24 mouse cellular contexts compared by ENCODE assay signal in genomic region chr6:115958445-115958844, GRCm38 (mm10). TPM values are rescaled to one million over a fixed set of nuclear protein-coding genes. Genes with fewer than 3 reads are reported as not detected.
DNase-seq lines count a peak whose midpoint lies in the region; ATAC-seq and TF ChIP-seq lines count a peak whose summit lies in the region.
"Had no signal": no experiment of that assay in that cellular context is flagged by ENCODE, and none has a peak within 500 bp of the region (broad histone marks: within the 10 kb centered on the region; RNA-seq: fewer than 3 reads in every experiment).

No protein-coding gene starts in this region.

- TF ChIP-seq CTCF in lung, embryonic 14.5 days (IDR thresholded peaks at IDR 0.05; ENCODE audit: low read depth), result no peak
- no peak for TF ChIP-seq CTCF in lung, adult 2 months (IDR thresholded peaks at IDR 0.05; ENCODE audit: insufficient read depth, low read length)

- TF ChIP-seq POLR2A in lung, adult 2 months (IDR thresholded peaks at IDR 0.05; ENCODE audit: borderline replicate concordance, extremely low read depth, low read depth, low read length), result no peak

- no peak overlapping the region for H3K4me2 ChIP-seq in lung, embryonic 14.5 days
- no peak overlapping the region for H3K4me2 ChIP-seq in embryonic facial prominence, embryonic 12.5 days (replicated peaks)
- H3K4me2 ChIP-seq in stomach, embryonic 15.5 days, result no peak overlapping the region
- no peak overlapping the region for H3K4me2 ChIP-seq in intestine, embryonic 15.5 days (replicated peaks)
- H3K4me2 ChIP-seq: hindbrain, embryonic 12.5 days; liver, embryonic 12.5 days; midbrain, embryonic 15.5 days had no signal

- 79% methylated on average over 9 of the region's 9 CpGs for WGBS in lung, embryonic 14.5 days
- WGBS in lung, adult 2 months, result 85% methylated on average over 9 of the region's 9 CpGs
- 83% methylated on average over 9 of the region's 9 CpGs for WGBS in embryonic facial prominence, embryonic 12.5 days
- WGBS in stomach, embryonic 15.5 days, result 91% methylated on average over 9 of the region's 9 CpGs
- WGBS in intestine, embryonic 15.5 days, result 87% methylated on average over 9 of the region's 9 CpGs

- H3K27me3 ChIP-seq in lung, embryonic 14.5 days (ENCODE audit: insufficient read depth, low read length), result no peaks in the 10 kb centered on the region
- no peaks in the 10 kb centered on the region for H3K27me3 ChIP-seq in embryonic facial prominence, embryonic 12.5 days
- H3K27me3 ChIP-seq in stomach, embryonic 15.5 days (replicated peaks), result no peaks in the 10 kb centered on the region
- H3K27me3 ChIP-seq in intestine, embryonic 15.5 days (replicated peaks), result no peaks in the 10 kb centered on the region
- H3K27me3 ChIP-seq: hindbrain, embryonic 12.5 days; midbrain, embryonic 15.5 days had no signal

- H3K27ac ChIP-seq in lung, embryonic 14.5 days (ENCODE audit: low read depth), result peak overlapping the region; percentile 92; the same call in 1 of the 2 replicates
- peak overlapping the region; percentile 66; the same call in 1 of the 2 replicates for H3K27ac ChIP-seq in embryonic facial prominence, embryonic 12.5 days
- peak overlapping the region; percentile 49 for H3K27ac ChIP-seq in stomach, embryonic 15.5 days
- no peak overlapping the region for H3K27ac ChIP-seq in intestine, embryonic 15.5 days
- H3K27ac ChIP-seq: hindbrain, embryonic 12.5 days; liver, embryonic 12.5 days; midbrain, embryonic 15.5 days had no signal

- DNase-seq in cerebellum, postnatal 25 days, result peak; percentile 24 to 40
- no peak for DNase-seq in cerebellum, adult 11 months
- DNase-seq in lung, embryonic 14.5 days, result no peak
- DNase-seq in lung, adult 2 months, result no peak
- DNase-seq in frontal cortex, postnatal 36 days (ENCODE audit: low spot score in 2 of 2), result no peak
- DNase-seq: layer of hippocampus, adult 9-11 months; right cerebral cortex, postnatal 14 days; thymus, postnatal 36 days had no signal

- H3K9me3 ChIP-seq in lung, embryonic 14.5 days (ENCODE audit: low read depth, low read length), result no peaks in the 10 kb centered on the region
- no peaks in the 10 kb centered on the region for H3K9me3 ChIP-seq in embryonic facial prominence, embryonic 12.5 days
- no peaks in the 10 kb centered on the region for H3K9me3 ChIP-seq in stomach, embryonic 15.5 days
- no peaks in the 10 kb centered on the region for H3K9me3 ChIP-seq in intestine, embryonic 15.5 days
- H3K9me3 ChIP-seq: G1E; hindbrain, embryonic 12.5 days; liver, embryonic 12.5 days; midbrain, embryonic 15.5 days had no signal

- H3K4me1 ChIP-seq in lung, embryonic 14.5 days (ENCODE audit: insufficient read depth), result peaks cover 49% of the 10 kb centered on the region
- peaks cover 27% of the 10 kb centered on the region for H3K4me1 ChIP-seq in lung, adult 2 months (ENCODE audit: control insufficient read depth, insufficient read depth, low read length)
- H3K4me1 ChIP-seq in embryonic facial prominence, embryonic 12.5 days, result peaks cover 32% of the 10 kb centered on the region
- peaks cover 33% of the 10 kb centered on the region for H3K4me1 ChIP-seq in stomach, embryonic 15.5 days
- peaks cover 39% of the 10 kb centered on the region for H3K4me1 ChIP-seq in intestine, embryonic 15.5 days (replicated peaks)

- H3K36me3 ChIP-seq in lung, embryonic 14.5 days (ENCODE audit: insufficient read depth), result peaks cover 87% of the 10 kb centered on the region
- no peaks in the 10 kb centered on the region for H3K36me3 ChIP-seq in embryonic facial prominence, embryonic 12.5 days
- no peaks in the 10 kb centered on the region; the same call in 1 of the 2 replicates for H3K36me3 ChIP-seq in stomach, embryonic 15.5 days
- H3K36me3 ChIP-seq in intestine, embryonic 15.5 days, result peaks cover 3% of the 10 kb centered on the region; the same call in 1 of the 2 replicates
- H3K36me3 ChIP-seq: G1E; hindbrain, embryonic 12.5 days; midbrain, embryonic 15.5 days had no signal

- no peak overlapping the region for H3K9ac ChIP-seq in lung, embryonic 14.5 days
- H3K9ac ChIP-seq in embryonic facial prominence, embryonic 12.5 days, result no peak overlapping the region
- no peak overlapping the region for H3K9ac ChIP-seq in stomach, embryonic 15.5 days
- H3K9ac ChIP-seq in intestine, embryonic 15.5 days, result no peak overlapping the region
- H3K9ac ChIP-seq: hindbrain, embryonic 12.5 days; liver, embryonic 12.5 days; midbrain, embryonic 15.5 days had no signal

- no peak overlapping the region for H3K4me3 ChIP-seq in lung, embryonic 14.5 days (ENCODE audit: low read depth, low read length)
- no peak overlapping the region for H3K4me3 ChIP-seq in lung, adult 2 months (replicated peaks; ENCODE audit: extremely low read depth, low read depth, low read length)
- H3K4me3 ChIP-seq in embryonic facial prominence, embryonic 12.5 days, result no peak overlapping the region
- no peak overlapping the region for H3K4me3 ChIP-seq in stomach, embryonic 15.5 days (replicated peaks)
- H3K4me3 ChIP-seq in intestine, embryonic 15.5 days (replicated peaks), result no peak overlapping the region
- H3K4me3 ChIP-seq: hindbrain, embryonic 12.5 days; liver, embryonic 12.5 days; midbrain, embryonic 15.5 days; myocyte had no signal

- no peak for ATAC-seq in lung, embryonic 14.5 days (ENCODE audit: insufficient read depth)
- no peak for ATAC-seq in embryonic facial prominence, embryonic 12.5 days (ENCODE audit: insufficient number of reproducible peaks, insufficient read depth, low FRiP score, low TSS enrichment)
- no peak for ATAC-seq in stomach, embryonic 15.5 days (ENCODE audit: insufficient read depth, low FRiP score, low read depth)
- ATAC-seq in intestine, embryonic 15.5 days, result no peak
- ATAC-seq: activated CD4-positive, CD25-positive, alpha-beta regulatory T cell, adult 4 months; inflammation-experienced regulatory T-cells, adult 6 months; liver, embryonic 12.5 days; midbrain, embryonic 15.5 days had no signal

RNA-seq across cellular contexts. Expression of gene H1foo, which starts 13.7 kb away (rescaled TPM):
- polyA plus RNA-seq in lung, embryonic 14.5 days (2014; fragmentation: Nextera tagmentation; extraction: Ambion mirVana), result not detected in 2 replicates
- not detected in 2 replicates for polyA plus RNA-seq in lung, adult 2 months (2012; rRNA removed)
- polyA plus RNA-seq in embryonic facial prominence, embryonic 12.5 days (2016; fragmentation: Nextera tagmentation; extraction: Ambion mirVana), result not detected in 2 replicates
- polyA plus RNA-seq in stomach, embryonic 15.5 days (2015; fragmentation: Nextera tagmentation; extraction: Ambion mirVana), result not detected in 2 replicates
- not detected in 2 replicates for polyA plus RNA-seq in intestine, embryonic 15.5 days (2015; fragmentation: Nextera tagmentation; extraction: Ambion mirVana)
- polyA plus RNA-seq: embryonic facial prominence, embryonic 11.5 days; forebrain, embryonic 11.5 days; G1E; hindbrain, embryonic 12.5 days; inflammation-experienced regulatory T-cells, adult 6 months; limb, embryonic 11.5 days; liver, embryonic 12.5 days; lung, postnatal 0 days; midbrain, embryonic 15.5 days; myocyte; neural tube, embryonic 14.5 days; testis, adult 2 months had no signal

RNA-seq across cellular contexts. Expression of gene Rho, which starts 26.9 kb away (rescaled TPM):
- 0.09 and 0.18 TPM in 2 replicates for polyA plus RNA-seq in lung, embryonic 14.5 days (2014; fragmentation: Nextera tagmentation; extraction: Ambion mirVana)
- polyA plus RNA-seq in lung, adult 2 months (2012; rRNA removed), result 1.0 and 1.3 TPM in 2 replicates
- polyA plus RNA-seq in embryonic facial prominence, embryonic 12.5 days (2016; fragmentation: Nextera tagmentation; extraction: Ambion mirVana), result 0.17 and 0.32 TPM in 2 replicates
- 0.15 and 0.31 TPM in 2 replicates for polyA plus RNA-seq in stomach, embryonic 15.5 days (2015; fragmentation: Nextera tagmentation; extraction: Ambion mirVana)
- polyA plus RNA-seq in intestine, embryonic 15.5 days (2015; fragmentation: Nextera tagmentation; extraction: Ambion mirVana), result 0.05 TPM in 1 of 2 replicates, not detected in the other
- polyA plus RNA-seq: activated CD4-positive, CD25-positive, alpha-beta regulatory T cell, adult 4 months; G1E; liver, embryonic 12.5 days had no signal

RNA-seq across cellular contexts. Expression of gene Plxnd1, which starts 36.4 kb away (rescaled TPM):
- 81.9 and 84.2 TPM in 2 replicates for polyA plus RNA-seq in lung, embryonic 14.5 days (2014; fragmentation: Nextera tagmentation; extraction: Ambion mirVana)
- polyA plus RNA-seq in lung, adult 2 months (2012; rRNA removed), result 146 and 185 TPM in 2 replicates
- polyA plus RNA-seq in embryonic facial prominence, embryonic 12.5 days (2016; fragmentation: Nextera tagmentation; extraction: Ambion mirVana), result 33.1 and 40.5 TPM in 2 replicates
- polyA plus RNA-seq in stomach, embryonic 15.5 days (2015; fragmentation: Nextera tagmentation; extraction: Ambion mirVana), result 31.3 and 37.7 TPM in 2 replicates
- 26.6 and 28.9 TPM in 2 replicates for polyA plus RNA-seq in intestine, embryonic 15.5 days (2015; fragmentation: Nextera tagmentation; extraction: Ambion mirVana)

Comparison
In these comparisons a context has a peak if more than half of its experiments do, and no peak if none do; other contexts are left out.
1. DNase-seq: peak in cerebellum, postnatal 25 days (2 of 2); none in cerebellum, adult 11 months (single experiment), lung, embryonic 14.5 days (single experiment), lung, adult 2 months (single experiment) and frontal cortex, postnatal 36 days (0 of 2).